Mouse (Mus musculus): Measurements from ENCODE around the gene Lrrc25.

Lrrc25 gene

DNA sequence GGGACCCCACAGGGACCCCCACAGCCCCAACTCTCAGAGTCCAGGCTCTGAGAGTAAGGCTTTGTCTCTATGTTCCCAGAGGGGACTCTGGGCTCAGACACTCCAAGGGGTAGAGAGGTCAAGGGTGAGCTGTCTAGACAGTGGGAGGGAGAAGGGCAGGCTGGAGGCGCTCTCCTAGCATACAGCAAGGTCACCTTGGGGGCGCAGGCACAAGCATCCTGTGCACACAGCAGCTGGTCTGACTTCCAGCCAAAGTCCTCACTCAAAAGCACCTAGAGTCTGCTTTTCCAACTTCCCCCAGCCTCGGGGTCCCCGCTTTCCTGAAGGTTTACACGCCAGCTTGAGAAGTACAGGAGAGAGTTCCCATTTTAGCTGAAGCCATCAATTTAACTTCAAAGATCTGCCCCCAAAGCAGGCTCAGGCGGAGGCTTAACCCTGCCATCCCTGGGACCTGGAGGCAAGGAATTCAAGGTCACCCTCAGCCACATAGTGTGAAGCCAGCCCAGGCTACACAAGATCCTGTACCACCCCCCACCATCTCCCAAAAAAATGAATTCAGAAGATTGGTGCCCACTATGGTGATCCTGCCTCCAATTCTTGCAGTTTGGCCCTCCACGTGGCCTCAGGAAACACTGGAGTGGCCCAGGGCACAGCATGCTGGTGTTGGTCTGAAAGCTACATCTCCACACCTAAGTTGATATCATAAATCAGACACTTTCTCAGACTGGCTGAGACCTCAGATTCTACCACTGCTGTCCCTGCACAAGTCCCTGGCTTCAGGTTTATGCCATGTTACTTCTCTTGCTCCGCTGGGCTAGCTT is 31.6 kb downstream of the Lrrc25 start:
- no peak for DNase-seq (ENCODE audit: low spot score in 2 of 2)

DNA sequence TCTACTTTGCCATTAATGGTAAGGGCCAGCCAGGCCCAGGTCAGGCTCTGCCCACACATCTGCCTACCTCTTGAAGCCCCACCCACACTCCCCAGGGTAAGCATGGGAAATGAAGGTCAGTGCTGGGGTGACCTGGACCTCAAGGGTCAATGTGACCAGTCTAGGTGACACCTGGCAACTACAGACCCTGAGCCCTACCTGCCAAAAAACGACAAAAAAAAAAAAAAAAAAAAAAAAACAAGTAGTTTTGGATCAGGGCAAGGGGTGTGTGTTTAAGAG is 32.1 kb downstream of the Lrrc25 start:
- no peak for DNase-seq (ENCODE audit: low spot score in 2 of 2)

DNA sequence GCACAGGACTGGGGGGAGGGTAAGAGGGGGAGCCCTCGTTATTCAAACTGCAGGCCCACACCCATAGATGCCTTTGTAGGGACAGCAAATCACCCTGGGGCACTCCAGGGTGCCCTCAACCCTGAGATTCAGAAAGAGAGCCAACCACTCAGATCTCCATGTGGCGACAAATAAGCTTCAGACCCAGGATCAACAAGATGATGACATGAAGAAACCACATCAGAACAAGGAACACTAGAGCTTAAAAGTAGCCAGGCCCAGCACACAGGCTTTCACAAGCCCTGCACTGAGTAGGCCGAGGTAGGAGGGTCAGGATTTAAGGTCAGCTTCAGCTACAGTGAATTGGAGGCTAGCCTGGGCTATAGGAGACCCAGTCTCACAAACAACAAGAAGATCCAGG is 33.0 kb downstream of the Lrrc25 start:
- DNase-seq (ENCODE audit: low spot score in 2 of 2): no peak

DNA sequence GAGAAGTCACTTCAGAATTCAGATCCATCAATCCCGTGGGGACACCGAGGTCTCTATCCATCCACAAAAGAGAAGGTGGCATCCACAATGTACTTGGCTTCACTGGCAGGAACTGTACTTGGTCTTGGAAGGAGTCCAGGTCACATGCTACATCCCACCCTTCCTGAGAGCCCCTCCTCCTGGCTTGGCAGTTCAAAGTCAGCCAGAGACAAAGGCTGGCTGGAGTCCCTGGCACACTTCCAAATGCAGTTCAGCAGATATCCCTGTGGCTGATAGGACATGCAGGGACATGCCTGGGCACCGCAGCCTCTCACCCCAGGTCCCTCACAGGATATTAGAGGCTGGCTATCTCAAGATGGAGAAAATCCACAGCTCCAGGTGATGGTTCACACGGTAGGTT is 33.4 kb downstream of the Lrrc25 start:
- no peak for DNase-seq (ENCODE audit: low spot score in 2 of 2)

DNA sequence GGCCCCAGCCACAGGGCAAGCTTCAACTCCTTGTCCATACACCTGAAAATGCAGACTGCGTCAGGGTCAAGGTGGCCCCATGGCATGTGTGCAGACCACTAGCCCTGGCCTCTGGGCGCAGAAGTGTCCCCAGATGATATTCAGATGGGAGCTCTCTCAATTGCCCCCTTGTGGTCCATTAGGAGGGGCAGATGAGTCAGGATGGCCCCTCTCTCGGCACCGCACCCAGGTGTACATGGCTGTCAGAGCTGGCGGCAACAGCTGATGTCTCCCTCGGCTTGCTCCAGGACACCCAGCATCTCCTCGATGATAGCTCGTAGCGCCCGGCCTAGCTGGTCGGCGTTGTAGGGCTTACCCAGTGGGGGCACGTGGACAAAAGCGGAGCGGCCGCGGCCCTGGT is 34.4 kb downstream of the Lrrc25 start:
- no peak for DNase-seq (ENCODE audit: low spot score in 2 of 2)

DNA sequence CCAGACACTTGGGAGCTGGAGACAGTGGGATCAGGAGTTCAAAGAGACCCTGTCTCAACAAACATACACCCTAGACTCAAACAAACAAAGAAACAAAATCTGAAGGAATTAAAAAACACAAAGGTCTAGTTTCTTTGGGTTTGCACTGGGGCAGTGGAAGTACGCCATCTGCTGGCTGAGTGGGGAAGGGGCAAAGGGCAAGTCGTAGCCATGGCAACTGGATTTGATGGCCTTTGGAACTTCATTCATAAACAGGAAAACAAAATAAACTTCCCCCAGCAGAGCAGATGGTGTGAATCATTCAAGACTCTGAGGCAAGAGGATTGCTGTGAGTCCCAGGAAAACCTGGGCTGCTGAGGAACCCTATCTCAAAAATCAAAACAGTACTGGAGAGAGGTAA is 37.3 kb downstream of the Lrrc25 start:
- DNase-seq (ENCODE audit: low spot score in 2 of 2): peak in 1 of 2 experiments; percentile 60

DNA sequence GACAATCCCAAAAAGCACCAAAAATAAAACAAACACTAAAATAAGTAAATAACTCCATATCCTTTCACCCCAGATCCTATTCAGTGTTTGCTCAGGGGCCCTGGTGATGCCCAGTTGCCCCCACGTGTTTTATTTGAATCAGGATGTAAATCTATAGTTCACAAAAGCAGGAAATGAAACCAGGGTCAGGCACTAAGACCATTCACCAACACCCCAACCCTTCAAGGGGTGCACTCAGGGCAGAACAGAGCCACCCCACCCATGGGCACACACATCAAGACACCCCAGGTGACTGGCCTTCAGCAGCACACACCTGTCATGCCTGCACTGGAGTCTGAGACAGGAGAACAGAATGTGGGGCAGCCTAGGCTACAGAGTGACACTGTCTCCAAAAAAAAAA is 38.2 kb downstream of the Lrrc25 start:
- no peak for DNase-seq (ENCODE audit: low spot score in 2 of 2)

DNA sequence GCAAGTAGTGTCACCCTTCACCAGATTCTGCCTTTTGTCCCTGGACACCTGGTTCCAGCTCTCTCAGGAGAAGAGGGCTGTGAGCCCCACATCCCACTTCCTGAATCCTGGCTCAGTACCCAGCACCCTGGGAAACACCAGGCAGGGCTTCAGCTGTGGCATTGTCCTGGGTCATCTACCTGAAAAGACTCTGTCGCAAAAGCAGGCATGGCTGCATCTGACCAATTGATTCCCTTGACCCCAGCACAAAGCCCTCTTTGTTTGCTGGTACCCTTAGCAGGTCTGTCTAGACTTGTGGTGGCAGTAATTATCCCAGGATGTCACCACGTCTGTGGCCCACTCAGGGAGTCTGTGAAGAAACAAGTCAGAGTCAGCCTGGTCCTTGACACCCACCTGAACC is 39.5 kb downstream of the Lrrc25 start:
- no peak for DNase-seq (ENCODE audit: low spot score in 2 of 2)

DNA sequence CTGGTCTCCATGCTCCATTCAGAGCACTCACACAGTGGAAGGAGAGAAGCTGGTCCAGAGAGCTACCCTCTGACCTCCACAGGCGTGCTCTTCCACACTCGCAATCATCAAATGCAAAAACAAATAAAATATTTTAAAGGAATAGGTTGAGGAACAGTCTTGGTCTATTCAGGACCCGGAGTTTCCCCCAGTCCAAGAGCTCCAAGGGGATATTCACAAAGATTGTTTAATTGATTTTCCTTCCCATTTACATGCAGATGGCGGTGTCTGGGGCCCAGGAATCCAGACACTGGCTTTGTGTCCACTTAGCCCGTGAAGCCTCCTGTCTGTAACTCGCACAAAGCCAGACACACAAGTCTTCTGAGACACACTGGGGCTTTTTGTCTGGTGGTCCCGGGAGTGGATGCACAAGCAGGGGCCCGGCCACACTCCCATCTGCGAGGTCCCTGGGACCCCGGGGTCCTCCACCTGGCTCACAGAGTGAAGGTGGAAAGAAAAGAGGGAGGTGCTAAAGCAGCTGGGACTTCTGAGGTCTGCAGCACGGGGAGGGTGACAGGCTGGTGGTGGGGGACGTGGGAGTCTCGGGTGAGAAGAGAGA is 40.3 kb downstream of the Lrrc25 start:
- DNase-seq (ENCODE audit: low spot score in 2 of 2): no peak

DNA sequence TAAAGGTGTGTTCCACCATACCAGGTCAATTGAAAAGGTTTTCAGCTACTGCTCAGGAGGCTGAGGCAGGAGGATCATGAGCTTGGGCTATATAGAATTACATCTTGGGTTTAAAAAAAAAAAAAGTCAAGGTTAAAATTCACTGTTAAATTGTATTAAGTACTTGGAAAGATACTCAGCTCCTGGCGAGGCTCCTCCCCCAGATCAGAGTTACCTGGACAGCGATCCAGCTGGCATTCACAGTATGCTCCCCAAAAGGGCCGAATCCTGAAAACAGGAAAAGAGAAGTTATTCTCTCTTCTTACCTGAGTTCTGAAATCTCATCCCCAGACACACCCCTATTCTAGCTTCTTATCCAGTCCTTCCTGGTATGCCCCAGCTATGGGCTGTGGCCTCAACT is 41.3 kb downstream of the Lrrc25 start:
- no peak for DNase-seq (ENCODE audit: low spot score in 2 of 2)

DNA sequence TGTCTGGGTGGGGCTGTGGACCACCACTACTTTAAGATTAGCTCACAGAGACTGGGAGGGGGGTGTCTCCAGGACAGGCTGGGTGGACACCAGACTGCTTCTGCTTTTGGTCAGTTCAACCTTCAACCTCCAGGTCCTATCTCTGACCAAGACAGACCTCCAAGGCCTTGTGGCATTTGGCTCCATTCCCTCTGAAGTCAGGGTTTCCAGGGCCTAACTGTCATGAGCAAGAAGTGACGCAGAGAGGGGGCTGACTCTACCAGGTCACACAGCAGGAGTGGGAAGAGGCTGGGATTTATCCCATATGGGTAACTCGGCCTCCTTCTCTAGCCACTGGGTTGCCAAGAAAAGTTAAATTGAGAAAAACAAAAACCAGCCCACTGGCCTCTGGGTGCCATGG is 41.8 kb downstream of the Lrrc25 start:
- no peak for DNase-seq (ENCODE audit: low spot score in 2 of 2)

DNA sequence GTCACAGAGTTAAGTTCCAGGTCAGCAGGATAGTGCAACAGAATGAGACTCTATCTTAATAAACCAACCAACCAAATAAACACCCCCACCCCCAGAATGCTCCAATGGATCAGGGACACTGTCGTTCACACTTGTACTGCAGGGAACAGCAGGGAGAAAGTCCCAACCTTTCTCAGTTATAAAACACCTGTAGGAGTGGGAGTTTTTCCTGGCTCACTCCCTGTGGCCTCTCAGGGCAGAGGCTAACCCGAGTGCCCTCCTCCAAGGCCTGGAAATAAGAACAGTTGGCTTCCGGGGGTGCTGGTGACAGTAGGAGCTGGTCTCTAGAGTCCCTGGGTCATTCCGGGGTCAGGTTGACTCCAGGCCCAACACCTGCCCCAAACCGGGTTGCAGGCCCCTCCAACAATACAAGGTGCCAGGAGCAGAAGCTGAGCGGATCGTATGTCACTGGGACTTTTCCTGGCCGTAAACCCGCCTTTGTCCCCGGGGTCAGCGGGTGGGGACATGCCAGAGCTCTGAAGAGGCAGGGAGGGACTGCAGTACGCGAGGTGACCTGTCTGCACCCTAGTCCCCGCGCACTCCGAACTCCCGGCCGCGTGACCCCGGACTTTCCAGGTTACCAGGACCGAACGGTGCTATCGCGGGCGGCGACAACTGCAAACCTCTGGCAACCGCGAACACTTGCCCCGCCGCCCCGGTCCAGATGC is 43.1 kb downstream of the Lrrc25 start:
- no peak for DNase-seq (ENCODE audit: low spot score in 2 of 2)

DNA sequence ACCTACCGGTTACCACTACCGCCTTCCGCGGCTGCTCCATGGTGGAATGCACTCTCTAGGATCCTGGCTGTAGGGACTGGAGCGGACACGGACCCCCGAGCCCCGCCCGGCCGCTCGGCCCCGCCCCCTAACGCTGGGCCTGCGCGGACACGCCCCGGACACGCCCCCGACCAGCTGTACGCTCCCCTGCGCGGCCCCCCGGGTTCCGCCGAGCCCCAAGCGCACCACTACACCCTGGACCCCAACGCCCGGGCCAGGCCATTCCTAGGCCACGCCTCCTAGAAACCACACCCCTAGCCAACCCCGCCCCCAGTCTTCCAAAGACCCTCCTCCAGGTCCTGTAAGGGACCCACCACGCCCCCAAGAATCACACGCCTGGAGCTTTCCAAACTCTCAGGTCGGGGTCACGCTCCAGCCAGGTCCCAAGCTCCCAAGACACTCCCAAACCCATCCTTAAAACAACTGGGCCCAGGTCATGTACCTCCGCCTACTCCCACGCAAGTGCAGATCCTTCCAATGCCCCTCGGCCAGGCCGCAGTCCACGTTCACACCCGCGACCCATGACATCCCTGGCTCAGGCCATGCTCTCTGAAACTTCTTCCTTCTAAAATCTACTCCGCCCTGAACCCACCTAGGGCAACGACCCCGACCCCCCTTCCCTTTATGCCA is 43.8 kb downstream of the Lrrc25 start:
- DNase-seq (ENCODE audit: low spot score in 2 of 2): peak; percentile 86 to 92

DNA sequence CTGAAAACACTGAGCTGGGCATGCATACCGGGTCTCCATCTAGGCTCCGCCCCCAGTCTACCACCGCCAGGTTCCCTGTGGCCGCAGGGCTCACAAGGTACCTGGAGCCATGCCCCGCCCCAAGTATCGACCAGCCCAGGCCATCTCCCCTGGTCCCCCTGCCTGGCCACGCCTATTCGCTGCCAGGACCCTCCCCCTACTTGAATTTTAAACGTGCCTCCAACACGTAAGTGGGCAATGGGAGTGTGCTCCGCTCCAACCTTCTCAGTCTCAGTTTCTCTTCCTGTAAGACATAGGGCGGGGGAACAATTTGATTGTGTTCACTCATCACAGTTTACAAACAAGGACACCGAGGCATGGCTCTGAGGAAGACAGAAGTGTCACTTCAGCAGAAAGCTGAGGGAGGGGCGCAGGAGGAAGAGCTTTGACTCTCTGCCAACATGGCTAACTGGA is 44.3 kb downstream of the Lrrc25 start, which contains the start of gene Pgpep1:
Gene Pgpep1 (minus strand): TSS at position 116 of the 453 bp plus-strand sequence.
- DNase-seq (ENCODE audit: low spot score in 2 of 2): no peak

DNA sequence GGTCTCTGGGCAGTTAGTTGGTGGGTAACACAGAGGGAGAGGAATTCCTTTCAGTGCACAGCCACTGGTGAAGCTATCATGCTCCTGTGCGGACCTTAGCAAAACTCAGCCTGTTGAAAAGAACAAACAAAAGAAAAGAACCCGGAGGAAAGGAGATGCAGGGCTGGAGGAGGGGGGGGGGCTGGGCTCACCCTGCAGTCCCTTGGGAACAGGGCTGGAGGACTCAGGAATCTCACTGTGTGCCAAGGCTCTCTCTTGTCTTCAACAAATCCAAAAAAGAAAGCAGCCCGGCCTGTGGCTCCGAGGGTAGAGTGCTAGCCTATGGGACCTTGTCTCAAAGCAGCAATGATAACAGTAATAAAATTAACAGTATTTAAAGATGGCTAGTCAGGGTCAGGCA is 47.7 kb downstream of the Lrrc25 start:
- no peak for DNase-seq (ENCODE audit: low spot score in 2 of 2)

DNA sequence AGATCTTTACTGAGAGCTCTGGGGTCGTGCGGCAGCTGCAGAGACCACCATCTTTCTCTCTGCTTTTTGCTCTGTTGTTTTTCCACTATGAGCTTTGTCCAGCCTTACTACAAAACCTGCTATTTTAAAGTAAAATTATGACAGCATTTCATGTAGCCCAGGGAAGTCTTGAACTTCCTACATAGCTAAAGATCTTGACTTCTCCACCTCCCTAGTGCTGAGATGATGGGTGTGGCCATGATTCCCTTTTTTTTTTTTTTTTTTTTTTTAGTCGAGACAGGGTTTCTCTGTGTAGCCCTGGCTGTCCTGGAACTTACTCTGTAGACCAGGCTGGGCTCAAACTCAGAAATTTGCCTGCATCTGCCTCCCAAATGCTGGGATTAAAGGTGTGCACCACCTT is 48.7 kb downstream of the Lrrc25 start:
- DNase-seq (ENCODE audit: low spot score in 2 of 2): no peak

DNA sequence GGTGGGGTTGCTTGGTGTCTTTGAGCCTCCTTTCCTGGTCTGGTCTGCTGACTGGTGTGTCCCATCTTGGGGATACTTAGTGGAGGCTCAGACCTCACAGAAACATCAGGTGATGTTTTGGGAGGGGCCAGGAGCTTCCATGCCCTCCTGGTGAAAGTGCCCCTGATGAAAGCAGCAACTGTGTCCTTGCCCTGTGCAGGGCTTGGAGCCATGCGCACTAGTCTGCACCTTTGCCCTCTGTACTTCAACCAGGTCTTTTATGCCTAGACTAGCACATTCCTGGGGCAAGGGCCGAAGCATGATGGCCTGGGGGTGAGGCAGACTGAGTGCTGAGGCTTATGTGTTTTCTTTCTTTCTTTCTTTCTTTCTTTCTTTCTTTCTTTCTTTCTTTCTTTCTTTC is 49.6 kb downstream of the Lrrc25 start:
- no peak for DNase-seq (ENCODE audit: low spot score in 2 of 2)

DNA sequence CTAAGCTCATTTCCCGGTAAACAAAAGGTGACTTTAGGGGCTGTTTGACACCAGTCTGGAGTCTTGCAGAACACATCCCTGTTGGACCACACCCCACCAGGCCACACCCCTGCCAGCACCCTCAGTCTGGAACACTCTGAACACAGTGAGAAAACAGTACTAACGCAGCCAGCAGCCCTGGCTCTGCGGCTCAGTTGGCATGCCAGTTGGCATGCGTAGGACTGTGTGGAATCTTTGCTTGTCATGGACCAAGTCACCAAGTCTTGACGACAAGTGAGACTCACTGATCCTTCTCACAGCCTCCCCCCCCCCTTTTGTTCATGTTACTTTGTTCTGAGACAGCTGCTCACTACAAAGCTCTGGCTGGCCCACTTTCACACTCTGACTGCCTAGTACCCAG is 51.1 kb downstream of the Lrrc25 start:
- no peak for DNase-seq (ENCODE audit: low spot score in 2 of 2)
